Mouse (Mus musculus) heart, adult 9 months (tissue): ENCODE measurements around the gene Tmem54.

Experiments
- DNase-seq, 2 experiments: peaks; one replicate each; pipeline ENCODE4 v3.0.0; 2022; ENCODE audit warnings: low spot score in 2 of 2

Gene Tmem54

DNA sequence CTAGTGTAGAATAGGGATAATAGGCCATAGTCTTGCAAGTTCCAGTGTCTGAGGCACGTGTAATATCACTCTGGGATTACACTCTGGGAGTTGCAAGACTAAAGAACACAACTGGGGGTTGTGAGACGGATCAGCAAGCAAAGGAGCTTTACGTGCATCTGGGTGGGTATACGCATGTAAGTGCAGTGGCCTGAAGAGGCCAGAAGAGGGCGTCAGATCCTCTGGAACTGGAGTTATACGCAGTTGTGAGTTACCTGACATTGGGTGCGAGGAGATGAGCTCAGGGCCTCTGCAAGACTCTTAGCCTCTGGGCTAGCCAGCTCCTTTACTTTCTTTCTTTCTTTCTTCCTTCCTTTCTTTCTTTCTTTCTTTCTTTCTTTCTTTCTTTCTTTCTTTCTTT, 8.3 kb upstream of the Tmem54 start:
- no peak for DNase-seq

DNA sequence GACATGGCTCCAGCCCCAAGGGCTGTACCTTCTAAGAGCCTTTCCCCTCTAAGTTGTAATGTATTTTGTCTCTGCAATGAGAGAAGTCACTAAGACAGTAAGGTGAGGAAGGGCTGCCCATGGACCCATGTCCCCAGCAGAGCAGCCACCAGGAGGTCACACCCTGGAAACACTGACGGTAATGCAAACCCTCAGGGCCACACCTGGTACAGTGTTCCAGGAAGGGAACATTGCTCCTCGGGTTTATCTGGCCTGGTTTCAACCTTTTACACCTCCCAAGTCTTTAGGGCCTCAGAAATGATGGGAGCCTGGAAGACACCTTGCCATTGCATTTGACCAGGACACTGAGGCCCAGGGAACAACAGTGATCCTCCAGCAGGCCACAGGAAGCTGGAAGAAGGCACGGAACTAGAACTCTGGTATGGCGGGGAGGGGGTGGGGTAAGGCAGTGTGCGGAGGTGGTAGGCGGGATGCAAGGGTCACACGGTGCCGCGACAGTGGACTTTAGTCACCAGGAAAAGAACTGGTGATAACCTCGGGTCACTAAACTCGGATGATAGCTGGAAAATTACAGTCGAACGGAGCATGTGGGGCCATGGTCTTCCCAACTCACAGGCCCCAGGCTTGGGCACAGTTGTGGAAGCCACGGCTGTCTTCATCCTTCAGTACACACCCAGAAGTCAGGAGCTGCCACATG, 3.1 kb upstream of the Tmem54 start:
- no peak for DNase-seq

DNA sequence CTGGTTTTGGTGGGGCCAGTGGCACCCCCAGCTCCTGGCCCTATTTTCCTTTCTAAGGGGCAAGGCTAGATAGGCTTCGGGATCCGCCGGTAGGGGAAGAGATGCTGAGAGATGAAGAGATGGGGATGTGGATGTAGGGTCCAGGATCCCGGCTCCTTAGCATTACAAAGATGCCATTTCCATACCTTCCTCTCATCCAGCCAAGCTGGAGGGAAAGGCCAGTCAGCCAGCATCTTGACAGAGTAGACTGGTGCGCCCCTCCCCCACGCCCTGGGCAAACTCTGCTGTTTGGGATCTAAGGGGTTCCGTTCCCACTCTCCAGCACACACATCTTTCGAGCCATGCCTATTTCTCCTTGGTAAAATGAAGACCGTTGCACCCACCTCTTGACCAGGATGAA, 725 bp downstream of the Tmem54 start:
- DNase-seq: no peak

DNA sequence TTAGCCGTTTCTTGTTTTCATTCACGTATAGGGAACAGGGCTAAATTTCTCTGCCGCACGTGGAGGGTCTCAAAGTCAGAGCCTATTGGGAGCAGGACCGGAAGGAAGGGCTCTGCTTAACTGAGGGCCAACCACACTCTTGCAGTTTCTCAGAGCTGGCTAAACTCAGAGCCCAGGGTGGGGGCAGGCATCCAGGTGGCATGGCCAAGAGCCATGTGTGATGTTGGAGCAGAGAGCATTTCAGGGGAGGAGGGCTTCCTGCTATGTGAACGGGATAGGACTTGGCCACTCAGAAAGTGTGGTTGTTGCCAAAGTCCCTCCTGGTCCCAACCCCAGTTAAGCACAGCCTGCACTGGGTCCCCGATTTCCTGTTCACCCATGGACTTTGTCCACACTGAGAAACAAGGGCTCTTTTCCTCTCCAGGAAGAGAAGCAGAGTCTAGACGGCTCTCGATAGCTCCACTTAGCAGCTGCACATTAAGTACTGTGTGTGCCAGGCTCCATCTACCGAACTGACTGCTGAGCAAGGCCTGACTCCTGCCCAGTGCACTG, 2.1 kb downstream of the Tmem54 start:
- no peak for DNase-seq

DNA sequence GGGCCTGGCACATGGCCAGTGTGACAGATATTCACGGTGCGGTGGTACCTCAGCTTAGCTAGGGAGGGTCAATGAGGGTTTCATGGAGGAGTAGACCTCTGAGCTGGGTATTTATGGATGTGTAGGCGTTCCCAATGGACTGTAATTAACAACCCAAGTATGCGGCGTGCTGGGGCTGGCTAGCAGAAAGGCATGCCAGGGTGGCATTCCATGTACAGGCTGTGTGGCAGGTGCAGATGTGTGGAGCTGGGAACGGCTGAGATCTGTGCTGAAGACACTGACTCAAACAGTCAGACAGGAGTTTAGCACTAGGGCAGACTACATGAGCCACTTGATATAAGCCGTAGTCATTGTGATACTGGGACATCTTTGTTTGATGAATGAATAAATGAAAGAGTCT, 3.3 kb downstream of the Tmem54 start:
- no peak for DNase-seq

DNA sequence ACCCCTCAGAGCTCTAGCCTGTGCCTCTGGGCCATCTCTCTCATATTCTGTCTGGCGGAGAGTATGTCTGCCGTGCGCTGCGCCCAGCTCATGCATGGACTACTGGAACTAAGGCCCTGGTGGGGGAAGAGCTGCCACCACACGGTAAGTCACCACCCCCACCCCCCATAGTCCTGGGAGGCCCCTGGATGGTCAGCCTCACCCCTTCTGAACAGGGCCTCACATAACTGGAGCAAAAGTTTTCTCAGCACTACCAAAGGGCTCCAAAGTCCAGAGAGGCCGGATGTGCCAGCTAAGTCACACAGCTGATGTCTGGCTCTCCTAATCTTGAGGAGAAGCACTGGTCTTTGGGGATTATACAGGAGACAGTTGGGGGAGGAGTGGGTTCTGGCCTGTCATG, 5.5 kb downstream of the Tmem54 start:
- DNase-seq: no peak

DNA sequence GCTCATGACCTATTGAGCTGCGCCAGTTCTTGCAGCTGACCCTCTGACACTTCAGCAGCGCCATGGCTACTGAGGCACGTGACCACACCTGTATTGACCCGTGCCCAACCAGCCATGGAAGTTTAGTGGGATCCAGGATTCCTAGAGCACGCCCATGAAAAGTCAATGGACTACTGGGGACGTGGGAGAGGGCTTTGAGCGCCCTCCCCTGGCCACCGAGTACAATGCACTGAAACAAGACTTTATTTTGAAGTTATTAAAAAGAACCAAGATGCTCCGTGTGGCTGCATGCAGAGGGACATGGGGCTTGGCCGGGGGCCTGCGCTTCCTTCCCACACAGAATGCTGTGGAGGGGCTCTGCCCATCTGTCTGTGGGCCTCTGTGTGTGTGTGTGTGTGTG, 6.0 kb downstream of the Tmem54 start:
- DNase-seq: no peak

DNA sequence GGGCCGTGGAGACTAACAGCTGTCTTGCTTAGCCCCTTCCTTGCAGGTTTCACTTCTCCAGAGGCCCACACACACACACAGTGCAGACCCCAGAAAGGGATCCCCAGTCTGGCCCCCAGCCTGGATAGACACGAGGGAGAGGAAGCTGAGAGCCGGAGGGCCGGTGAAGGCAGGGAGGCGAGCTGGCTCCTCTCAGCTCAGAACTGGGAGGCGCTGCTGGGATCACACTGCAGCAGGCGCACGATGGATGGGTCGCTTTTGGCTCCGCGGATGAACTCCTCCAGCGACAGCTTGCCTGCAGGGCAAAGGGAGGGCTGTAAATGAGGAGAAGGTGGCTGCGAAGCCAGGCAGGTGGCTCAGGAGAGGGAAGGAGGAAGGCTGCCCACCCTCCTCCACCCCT, 6.9 kb downstream of the Tmem54 start:
- DNase-seq: no peak

DNA sequence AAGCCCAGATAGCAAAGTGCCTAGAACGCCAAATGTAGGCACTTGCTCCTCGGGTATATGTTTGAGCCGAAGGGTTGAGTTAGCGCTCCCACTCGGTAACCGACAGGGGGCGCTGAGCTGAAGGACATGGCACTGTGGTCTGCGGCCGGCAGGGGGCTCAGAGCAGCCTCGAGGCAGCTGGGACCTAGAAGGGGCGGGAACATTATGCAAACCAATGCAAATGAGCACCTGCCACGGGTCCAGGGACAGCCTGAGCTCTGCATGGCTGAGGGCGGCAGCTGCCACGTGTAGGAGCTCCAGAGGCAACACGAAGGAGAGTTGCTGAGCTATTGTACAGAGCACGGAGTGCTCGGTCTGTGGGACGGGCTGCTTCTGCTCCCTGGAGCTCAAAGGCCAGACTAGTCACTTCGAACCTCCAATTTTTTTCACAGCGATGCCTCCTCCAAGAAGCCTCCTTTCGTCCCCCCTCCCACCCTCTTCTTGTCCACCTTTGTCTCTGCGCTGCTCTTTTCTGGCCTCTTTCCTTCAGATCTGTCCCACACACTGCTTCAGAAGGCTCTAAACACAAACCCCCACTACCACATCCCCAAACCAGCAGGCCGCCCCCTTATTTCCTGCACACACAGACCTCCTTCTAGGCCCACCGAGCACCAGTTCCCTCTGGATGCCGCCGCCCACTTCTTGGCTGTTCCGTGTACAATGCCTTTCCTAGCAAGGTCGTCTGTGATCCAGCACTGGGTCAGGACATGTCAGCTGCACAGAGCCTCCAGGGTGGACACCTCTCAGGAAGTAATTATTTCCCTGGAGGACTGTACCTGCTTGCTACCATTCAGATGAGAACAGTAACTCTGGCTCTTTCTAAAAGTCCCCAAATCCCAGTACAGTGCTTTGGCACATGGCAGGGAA, 8.0 kb downstream of the Tmem54 start:
- DNase-seq: no peak

DNA sequence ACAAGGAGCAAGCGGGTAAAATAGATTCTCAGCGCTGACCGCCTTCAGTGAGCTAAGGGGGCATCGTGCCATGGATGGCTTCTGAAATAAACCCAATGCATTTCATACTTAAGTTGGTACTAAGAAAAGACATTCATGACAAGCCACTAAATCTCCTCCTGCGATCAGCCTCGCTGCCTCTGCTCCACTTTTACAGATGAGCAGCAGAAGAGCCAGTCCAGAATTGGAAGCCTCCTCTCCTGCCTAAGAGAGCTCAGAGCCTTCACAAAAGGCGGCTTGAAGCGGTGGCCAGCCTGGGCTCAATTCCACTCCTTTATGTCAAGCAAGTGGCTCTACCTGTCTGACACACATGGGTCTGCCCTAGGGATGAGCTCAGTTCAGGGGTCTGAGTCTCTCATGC, 11.4 kb downstream of the Tmem54 start:
- no peak for DNase-seq

DNA sequence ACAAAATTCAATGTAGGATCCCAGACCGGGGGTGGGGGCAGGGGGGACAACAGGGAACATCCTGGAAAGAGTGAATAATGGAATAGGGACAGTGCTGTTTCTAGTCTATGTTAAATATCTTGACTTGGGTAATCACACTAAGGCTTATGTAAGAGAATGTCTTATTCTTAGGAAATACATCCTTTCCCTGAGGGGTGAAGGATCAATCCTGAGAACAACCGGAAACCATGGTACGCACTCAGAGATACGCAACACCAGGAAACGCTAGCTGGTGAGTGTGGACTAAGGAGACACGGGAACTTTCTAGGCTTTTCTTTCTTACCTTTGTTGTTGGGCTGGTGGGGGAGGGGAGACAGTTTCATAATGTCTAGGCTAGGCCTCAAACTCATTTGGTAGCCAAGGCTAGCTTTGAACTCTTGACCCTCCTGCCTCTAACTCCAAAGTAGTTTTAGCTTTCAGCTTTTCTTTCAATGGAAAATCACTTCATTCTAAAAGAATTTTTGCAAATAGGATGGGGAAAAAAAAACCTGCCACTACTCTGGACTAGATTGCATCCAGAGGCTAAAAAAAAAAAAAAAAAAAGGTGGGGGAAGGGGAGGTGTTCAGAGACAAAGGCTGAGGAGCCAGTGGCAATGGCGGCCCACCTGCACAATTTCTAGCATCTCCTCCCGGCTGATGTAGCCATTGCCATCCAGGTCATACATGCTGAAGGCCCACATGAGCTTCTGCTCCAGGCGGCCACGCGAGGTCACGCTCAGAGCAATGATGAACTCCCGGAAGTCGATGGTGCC, 12.6 kb downstream of the Tmem54 start:
- no peak for DNase-seq

DNA sequence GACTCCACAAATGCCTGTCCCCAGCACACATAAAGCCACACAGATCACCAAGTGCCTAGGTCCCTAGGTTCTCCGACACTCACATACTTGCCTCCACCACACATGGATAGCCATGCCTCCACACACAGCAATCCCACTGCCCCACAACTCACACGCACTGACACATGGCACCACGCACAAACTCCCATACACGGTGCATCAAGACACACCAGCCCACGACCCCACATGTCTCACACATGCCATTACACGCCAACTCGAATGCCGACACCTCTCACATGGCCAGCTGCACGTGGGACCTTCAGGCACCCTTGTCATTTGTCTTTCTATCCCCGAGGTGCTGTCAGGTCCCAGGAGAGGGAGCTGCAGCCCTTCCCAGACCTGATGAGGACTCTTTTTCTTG, 14.4 kb downstream of the Tmem54 start:
- no peak for DNase-seq

DNA sequence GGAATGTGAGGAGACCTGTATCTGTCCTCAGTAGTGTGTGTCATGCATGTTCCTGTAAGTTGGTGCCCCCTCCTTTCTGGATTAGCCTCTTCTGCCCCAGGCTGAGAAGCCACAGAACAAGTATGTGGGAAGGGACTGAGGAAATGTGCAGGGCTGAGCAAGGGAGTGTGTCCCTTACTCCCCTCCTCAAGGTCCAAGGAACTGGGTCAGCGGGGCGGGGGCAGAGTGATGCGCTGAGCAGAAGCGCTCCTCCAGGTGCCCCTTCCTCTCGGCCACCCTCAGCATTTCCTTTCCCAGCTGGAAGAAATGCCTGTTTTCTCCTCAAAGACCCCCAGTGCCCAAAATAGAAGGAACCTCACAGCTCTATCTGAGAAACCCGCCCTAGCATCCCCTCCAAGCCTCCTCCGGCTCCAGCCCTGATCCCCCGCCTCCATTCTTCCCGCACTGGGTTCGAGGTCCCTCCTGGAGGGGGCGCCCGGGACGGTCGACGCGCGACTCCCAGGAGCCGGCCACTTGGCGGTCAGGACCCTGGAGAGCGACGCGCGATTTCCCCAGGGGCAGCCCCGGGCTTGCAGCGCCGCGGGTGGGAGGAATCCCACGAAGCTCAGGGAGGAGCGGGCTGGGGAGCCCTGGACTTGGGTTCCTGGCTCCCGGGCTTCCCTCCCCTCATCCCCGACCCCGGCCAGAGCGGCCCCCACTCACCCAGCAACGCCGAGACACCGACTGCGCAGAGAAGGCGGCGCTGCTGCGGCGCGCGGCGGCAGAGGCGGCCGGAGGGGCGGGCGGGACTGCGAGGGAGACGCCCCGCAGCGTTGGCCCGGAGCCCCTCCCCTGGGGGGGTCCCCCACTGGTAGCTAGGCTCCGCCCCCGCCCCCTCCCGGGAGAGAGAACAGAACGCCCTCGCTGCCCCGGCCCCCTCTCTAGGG, 15.4 kb downstream of the Tmem54 start:
- DNase-seq: no peak

DNA sequence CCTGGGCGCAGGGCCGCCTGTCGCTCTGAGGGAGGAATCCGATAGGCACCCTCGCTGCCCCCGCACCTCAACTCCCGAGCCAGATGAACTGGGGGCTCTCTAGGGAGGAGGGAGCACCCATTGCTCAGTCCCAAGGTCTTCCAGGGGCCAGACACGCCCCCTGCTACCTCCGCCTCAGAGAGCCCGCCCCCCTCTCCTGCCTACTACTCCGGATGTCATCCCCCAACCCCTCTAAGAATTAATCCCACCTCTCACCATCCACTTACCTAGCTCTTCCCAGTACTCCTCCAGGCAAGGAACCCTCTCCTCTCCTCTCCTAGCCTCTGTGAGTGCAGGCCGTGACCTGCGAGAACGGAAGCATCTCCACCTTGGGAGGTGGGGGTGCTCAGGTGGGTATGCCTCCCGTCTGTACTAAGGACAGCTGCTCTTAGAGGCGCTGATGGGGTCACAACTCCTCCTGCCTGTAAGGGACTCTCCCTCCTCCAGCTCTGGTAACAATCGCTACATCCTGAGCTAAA, 16.3 kb downstream of the Tmem54 start, which contains the start of gene Hpca:
TSS of gene Hpca (minus strand) at position 468 of the 518 bp plus-strand sequence.
- no peak for DNase-seq

DNA sequence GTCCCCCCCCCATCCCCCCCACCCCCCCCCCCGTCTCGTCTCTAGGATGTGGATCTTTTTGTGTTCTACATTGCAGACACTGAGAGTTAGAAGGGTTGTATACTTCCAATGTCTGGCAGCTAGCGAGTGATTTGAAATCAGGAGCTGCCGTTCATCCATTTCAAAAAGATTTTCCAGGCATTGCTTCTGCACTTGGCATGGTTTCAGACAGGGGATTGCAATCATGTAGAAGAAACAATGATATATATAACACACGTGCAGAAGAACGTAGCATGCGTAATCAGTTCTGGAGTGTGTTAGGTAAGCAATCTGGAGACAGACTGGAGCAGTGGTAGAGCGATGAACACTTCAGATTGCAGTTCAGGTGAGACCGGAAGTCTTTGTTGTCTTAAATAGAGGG, 16.8 kb downstream of the Tmem54 start:
- no peak for DNase-seq

DNA sequence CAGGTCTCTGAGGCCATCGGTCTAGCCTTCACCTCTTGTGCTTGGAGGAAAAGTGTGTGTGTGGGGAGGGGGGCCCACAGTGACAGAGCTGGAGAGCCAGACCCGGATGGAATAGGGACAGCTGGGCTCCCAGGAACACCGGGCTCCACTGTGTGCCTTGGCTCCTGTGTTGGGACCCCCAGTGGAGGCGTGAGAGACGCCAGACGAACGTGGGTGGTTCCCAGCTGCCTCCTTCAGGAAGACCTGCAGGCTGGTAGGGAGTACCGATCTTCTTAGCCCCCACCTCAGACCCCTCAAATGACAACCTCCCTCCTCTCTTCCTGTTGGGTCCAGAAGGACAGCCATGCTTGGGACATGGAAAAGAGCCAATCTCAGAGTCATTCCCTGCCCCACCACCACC, 17.4 kb downstream of the Tmem54 start:
- DNase-seq: no peak

DNA sequence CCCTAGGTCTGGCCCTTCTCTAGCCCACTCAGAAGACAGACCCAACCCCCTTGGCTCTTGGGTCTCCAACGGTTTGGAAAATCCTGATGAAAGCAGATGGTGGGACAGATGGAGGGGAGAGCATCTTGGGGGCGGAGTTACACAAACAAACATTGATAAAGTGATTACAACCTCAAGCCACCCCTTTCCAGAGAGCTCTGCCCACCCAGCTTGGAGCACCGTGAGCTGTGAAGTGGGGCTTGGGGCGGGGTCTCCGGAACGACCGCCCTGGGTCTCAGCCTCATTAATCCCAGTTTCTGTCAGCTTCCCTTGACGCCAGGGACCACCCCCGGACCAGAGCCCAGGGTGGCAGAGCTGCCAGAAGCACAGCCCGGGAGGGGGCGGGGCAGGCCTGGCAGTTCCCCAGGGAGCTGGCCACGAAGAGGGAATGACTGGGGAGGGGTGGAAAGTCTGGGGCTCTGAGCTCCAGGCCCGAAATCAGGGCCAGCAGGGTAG, 19.4 kb downstream of the Tmem54 start:
- no peak for DNase-seq

DNA sequence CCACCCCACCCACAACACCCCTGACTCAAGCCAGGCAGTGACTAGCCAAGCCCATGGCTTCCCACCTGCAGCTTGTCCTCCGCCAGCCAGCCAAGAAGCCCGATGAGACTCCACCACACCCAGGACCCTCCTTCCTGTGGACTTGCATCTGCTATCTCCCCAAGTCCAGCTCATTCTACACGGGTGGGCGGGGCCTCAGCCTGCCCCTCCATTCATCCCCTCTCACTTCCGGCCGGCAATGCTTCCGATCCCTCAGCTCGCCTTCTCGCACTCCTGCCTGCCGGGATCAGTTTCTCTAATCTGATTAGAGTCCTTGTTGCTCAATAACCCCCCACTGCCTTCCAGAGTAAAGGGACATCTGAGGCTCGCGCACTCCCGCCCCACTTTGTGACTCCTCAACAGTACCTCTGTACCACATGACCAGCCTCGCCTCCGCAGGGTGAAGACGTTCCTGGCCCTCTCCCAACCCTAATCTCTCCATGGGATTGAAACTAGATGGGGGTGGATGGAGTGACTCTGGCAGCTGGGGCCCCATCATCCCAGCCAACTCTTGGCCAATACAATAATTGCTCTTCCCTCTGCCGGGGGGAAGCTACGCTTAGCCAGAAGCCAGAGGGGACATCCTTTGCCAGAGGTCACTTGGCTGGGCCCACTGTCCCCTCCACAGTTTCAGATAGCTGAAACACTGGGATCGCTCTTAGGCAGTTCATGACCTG, 20.5 kb downstream of the Tmem54 start:
- peak; percentile 51 to 58 for DNase-seq

DNA sequence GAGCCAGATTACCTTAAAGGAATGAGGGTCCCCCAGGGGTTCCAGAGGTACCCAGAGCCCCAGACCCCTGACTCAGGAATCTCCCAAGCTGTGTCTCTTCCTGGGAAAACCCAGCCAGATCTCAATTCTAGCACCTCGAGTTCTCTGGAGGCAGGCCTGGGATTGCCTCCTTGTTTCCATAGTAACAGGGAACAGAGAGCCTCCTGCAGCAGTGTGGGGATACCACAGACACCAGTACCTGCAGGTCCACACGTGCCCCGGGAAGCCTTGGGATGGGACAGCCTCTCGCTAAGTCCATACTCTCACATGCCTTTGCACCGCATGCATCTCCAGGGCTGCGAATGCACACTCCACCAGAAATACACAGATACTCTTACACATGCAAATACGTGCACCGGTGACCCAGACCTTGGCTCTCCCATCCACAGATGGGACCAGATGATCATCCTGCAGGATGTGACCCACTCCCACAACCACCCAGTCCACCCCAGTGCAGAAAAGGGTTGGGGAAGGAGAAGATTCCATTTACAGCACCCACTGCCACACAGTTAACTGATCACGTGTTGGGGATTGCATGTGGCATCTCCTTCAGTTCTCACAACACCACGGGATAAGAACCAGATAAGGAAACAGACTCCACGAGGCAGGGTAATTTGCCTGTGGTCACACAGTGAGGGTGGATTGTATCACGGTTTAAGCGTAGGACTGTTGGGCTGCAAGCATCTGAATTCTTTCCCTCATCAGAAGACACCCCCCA, 23.4 kb downstream of the Tmem54 start:
- DNase-seq: no peak
